Mouse (Mus musculus): ENCODE measurements around the gene Tfb2m.

Tfb2m gene

GRCm38 (mm10) chr1:179506530-179507315 lies 39.3 kb downstream of the Tfb2m start:
- no peak for DNase-seq (ENCODE audit: low spot score in 2 of 2)

- DNase-seq (ENCODE audit: low spot score in 2 of 2), result no peak
These were observed 43.5 kb downstream of the Tfb2m start for GRCm38 (mm10) chr1:179502565-179502964.

- no peak for DNase-seq (ENCODE audit: low spot score in 2 of 2)
These were observed 46.8 kb downstream of the Tfb2m start for GRCm38 (mm10) chr1:179499257-179499656.

- DNase-seq (ENCODE audit: low spot score in 2 of 2), result no peak
These were observed 53.2 kb downstream of the Tfb2m start for GRCm38 (mm10) chr1:179492908-179493307.

- no peak for DNase-seq (ENCODE audit: low spot score in 2 of 2)
These were observed 57.5 kb downstream of the Tfb2m start for GRCm38 (mm10) chr1:179488520-179488919.

- DNase-seq (ENCODE audit: low spot score in 2 of 2), result no peak
These were observed 58.1 kb downstream of the Tfb2m start for GRCm38 (mm10) chr1:179487990-179488389.

- no peak for DNase-seq (ENCODE audit: low spot score in 2 of 2)
These were observed 58.8 kb downstream of the Tfb2m start for GRCm38 (mm10) chr1:179487238-179487637.

GRCm38 (mm10) chr1:179485784-179486540 lies 60.1 kb downstream of the Tfb2m start:
- no peak for DNase-seq (ENCODE audit: low spot score in 2 of 2)

GRCm38 (mm10) chr1:179480862-179481261 lies 65.2 kb downstream of the Tfb2m start:
- no peak for DNase-seq (ENCODE audit: low spot score in 2 of 2)
